Mouse (Mus musculus) left cerebral cortex, adult 9 months (tissue): ENCODE results near the gene Wdr27.

ENCODE experiments used
- DNase-seq, 2 experiments: peaks; one replicate each; pipeline ENCODE4 v3.0.0; 2022; ENCODE audit warnings: low spot score in 2 of 2

Wdr27 gene

GRCm38 (mm10) chr17:14817975-14818374 lies 125.0 kb downstream of the Wdr27 start:
- no peak for DNase-seq

- no peak for DNase-seq
These were observed 126.9 kb downstream of the Wdr27 start for GRCm38 (mm10) chr17:14816107-14816506.

GRCm38 (mm10) chr17:14815304-14815703 lies 127.7 kb downstream of the Wdr27 start:
- DNase-seq: no peak

GRCm38 (mm10) chr17:14812631-14813030 lies 130.3 kb downstream of the Wdr27 start:
- no peak for DNase-seq

DNA sequence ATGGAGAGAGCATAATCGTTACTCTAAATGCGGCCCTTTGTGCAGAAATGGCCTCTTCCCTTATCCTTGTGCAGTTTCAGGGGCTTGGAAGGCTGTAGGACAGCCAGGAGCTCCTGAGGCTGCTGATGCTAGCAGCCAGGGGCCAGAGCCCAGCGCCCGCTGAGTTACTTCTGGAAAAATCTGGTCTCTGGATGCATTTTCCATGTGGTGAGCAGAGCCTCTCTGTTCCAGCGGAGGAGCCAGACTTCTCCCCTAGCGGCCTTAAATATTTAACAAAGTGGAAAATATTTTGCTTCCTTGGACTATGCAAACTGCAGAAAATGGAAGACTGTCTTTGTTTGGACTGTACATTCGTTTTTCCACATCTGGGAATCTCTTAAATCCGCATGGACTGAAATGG lies 130.9 kb downstream of the Wdr27 start:
- no peak for DNase-seq

DNA sequence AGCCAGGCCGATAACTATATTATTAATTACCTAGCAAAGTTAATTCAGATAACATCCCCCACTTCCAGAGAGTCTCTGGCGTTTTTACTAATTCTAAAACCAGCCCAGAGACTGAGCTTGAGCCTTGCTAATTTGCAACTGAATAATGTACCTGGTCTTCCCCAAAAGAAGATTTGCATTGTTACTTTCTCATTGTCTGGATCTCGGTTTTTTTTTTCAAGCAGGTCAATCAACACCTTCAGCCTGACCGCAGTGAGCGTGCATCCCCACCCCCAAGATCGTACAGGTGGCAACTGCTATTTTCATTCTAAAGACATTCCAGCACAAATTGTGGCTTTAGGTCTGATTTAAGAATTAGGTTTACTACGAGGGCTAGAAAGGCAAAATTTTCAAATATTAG lies 136.2 kb downstream of the Wdr27 start:
- DNase-seq: no peak

GRCm38 (mm10) chr17:14799243-14799642 lies 143.7 kb downstream of the Wdr27 start:
- no peak for DNase-seq

DNA sequence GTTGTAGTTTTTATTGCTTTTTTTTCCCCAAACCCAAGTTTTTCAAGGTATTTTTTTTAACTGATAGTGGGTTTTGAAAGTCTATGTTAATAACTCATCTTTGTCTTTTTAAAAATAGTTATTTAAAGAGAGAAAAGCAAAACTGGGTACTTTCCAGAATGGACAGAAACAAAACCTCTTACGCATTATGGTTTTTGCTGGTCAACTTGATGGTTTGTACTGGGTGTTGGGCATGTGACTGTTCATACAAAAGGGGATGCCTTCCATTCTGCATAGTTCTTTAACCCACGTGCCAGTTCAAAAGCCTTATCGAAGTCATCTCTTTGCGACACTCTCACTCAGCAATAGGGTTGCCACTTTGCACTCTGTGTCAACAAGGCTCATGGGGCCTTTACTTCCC lies 147.9 kb downstream of the Wdr27 start:
- DNase-seq: no peak

GRCm38 (mm10) chr17:14779356-14779755 lies 163.6 kb downstream of the Wdr27 start:
- no peak for DNase-seq

DNA sequence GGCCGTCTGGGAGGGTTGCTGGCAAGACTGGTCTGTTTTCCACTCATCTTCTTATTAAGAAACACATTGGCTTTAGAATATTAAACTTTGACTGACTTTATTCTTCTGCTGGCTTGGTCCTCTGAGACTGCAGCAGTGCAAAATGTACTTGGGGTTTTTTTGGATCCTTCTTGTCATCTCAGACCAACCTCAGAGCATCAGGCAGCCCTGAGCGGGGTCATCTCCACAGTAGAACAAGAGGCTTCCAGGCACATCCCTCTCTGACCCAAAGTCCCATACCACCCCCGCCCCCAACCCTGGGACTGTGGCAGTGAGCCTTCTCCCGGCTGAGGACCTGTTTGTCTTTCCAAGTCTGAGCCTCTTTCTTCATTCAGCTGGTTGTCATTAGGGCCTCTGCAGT lies 171.6 kb downstream of the Wdr27 start:
- no peak for DNase-seq

- no peak for DNase-seq
These were observed 172.6 kb downstream of the Wdr27 start for GRCm38 (mm10) chr17:14770377-14770776.
